15 mouse cellular contexts compared by ENCODE assay signal in the genomic region with DNA sequence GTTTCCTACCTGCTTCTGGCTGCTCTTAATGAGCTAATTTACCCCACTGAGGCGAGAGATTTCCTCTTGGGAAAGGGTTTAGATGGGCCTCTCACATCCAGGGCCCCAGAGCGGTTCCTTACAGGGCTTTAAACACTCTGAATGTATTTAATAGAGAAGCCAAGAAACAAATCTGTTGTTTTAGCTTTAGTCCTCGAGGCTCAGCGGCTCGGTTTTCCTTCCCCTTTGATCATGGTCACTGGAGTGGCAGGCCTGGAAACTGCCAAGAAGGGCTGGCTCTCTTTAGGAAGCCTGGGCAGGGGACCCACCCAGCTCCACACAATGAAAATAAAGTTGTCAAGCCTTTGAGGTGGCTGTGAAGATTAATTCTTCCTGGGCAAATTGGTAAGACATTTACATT.
DNase-seq lines count a peak whose midpoint lies in the region; ATAC-seq and TF ChIP-seq lines count a peak whose summit lies in the region.
"Had no signal": no experiment of that assay in that cellular context is flagged by ENCODE, and none has a peak within 500 bp of the region (broad histone marks: within the 10 kb centered on the region; RNA-seq: fewer than 3 reads in every experiment).

No protein-coding gene starts in this region.

- no peak for TF ChIP-seq CTCF in lung, embryonic 14.5 days (IDR thresholded peaks at IDR 0.05; ENCODE audit: low read depth)

- no peaks in the 10 kb centered on the region for H3K27me3 ChIP-seq in lung, embryonic 14.5 days (ENCODE audit: insufficient read depth, low read length)
- H3K27me3 ChIP-seq in embryonic facial prominence, embryonic 10.5 days (replicated peaks; ENCODE audit: low read depth, poor library complexity, severe bottlenecking): no peaks in the 10 kb centered on the region
- no peaks in the 10 kb centered on the region for H3K27me3 ChIP-seq in forebrain, embryonic 12.5 days
- H3K27me3 ChIP-seq in limb, embryonic 14.5 days (ENCODE audit: control insufficient read depth, insufficient read depth, low read length): no peaks in the 10 kb centered on the region
- no peaks in the 10 kb centered on the region for H3K27me3 ChIP-seq in liver, embryonic 11.5 days (replicated peaks; ENCODE audit: control insufficient read depth, insufficient read depth, low read length)
- H3K27me3 ChIP-seq: stomach, embryonic 15.5 days had no signal

- H3K9ac ChIP-seq in lung, embryonic 14.5 days: no peak overlapping the region
- H3K9ac ChIP-seq in forebrain, embryonic 12.5 days: no peak overlapping the region
- no peak overlapping the region for H3K9ac ChIP-seq in limb, embryonic 14.5 days (ENCODE audit: low read depth, low read length, severe bottlenecking)
- H3K9ac ChIP-seq in liver, embryonic 11.5 days (ENCODE audit: low read depth, low read length): no peak overlapping the region
- H3K9ac ChIP-seq: liver, postnatal 0 days; stomach, embryonic 15.5 days had no signal

- DNase-seq in lung, embryonic 14.5 days: peak; percentile 63
- DNase-seq in lung, postnatal 25 days (ENCODE audit: low spot score): no peak
- peak; percentile 55 for DNase-seq in embryonic facial prominence, embryonic 10.5 days (ENCODE audit: low spot score)
- DNase-seq in limb, embryonic 14.5 days (ENCODE audit: low spot score): peak; percentile 42
- DNase-seq in liver, embryonic 11.5 days (ENCODE audit: low spot score): no peak
- DNase-seq in gastrocnemius, postnatal 25 days: no peak
- DNase-seq: adrenal gland, postnatal 14 days; cerebellum, adult 18-20 months; gastrocnemius, postnatal 36 days; layer of hippocampus, postnatal 36 days; liver, postnatal 0 days had no signal

- no peak overlapping the region for H3K4me2 ChIP-seq in lung, embryonic 14.5 days
- H3K4me2 ChIP-seq in forebrain, embryonic 12.5 days: no peak overlapping the region
- no peak overlapping the region for H3K4me2 ChIP-seq in limb, embryonic 14.5 days (replicated peaks; ENCODE audit: low read depth, low read length, severe bottlenecking)
- no peak overlapping the region for H3K4me2 ChIP-seq in liver, embryonic 11.5 days
- H3K4me2 ChIP-seq: stomach, embryonic 15.5 days had no signal

- 20% methylated on average over 5 of the region's 5 CpGs for WGBS in lung, embryonic 14.5 days
- 8% methylated on average over 5 of the region's 5 CpGs for WGBS in embryonic facial prominence, embryonic 10.5 days
- WGBS in forebrain, embryonic 12.5 days: 4% methylated on average over 5 of the region's 5 CpGs
- 14% methylated on average over 5 of the region's 5 CpGs for WGBS in limb, embryonic 14.5 days
- WGBS in liver, embryonic 11.5 days: 35% methylated on average over 5 of the region's 5 CpGs

- no peaks in the 10 kb centered on the region for H3K9me3 ChIP-seq in lung, embryonic 14.5 days (ENCODE audit: low read depth, low read length)
- H3K9me3 ChIP-seq in embryonic facial prominence, embryonic 10.5 days: no peaks in the 10 kb centered on the region
- no peaks in the 10 kb centered on the region for H3K9me3 ChIP-seq in forebrain, embryonic 12.5 days
- no peaks in the 10 kb centered on the region for H3K9me3 ChIP-seq in limb, embryonic 14.5 days (ENCODE audit: control insufficient read depth, low read length)
- H3K9me3 ChIP-seq in liver, embryonic 11.5 days (ENCODE audit: control insufficient read depth, low read length): no peaks in the 10 kb centered on the region
- H3K9me3 ChIP-seq: stomach, embryonic 15.5 days had no signal

- peaks cover 4% of the 10 kb centered on the region; the same call in 1 of the 2 replicates for H3K4me1 ChIP-seq in lung, embryonic 14.5 days (ENCODE audit: insufficient read depth)
- H3K4me1 ChIP-seq in embryonic facial prominence, embryonic 10.5 days: peaks cover 38% of the 10 kb centered on the region
- H3K4me1 ChIP-seq in forebrain, embryonic 12.5 days: peaks cover 10% of the 10 kb centered on the region; the same call in 1 of the 2 replicates
- H3K4me1 ChIP-seq in limb, embryonic 14.5 days (ENCODE audit: control insufficient read depth, insufficient read depth, low read length): peaks cover 8% of the 10 kb centered on the region
- H3K4me1 ChIP-seq in liver, embryonic 11.5 days (replicated peaks; ENCODE audit: control insufficient read depth, insufficient read depth, low read length): no peaks in the 10 kb centered on the region
- H3K4me1 ChIP-seq: stomach, embryonic 15.5 days had no signal

- 0 out of 2 replicates have a peak overlapping the region, but pooled peaks have one; percentile 7 for H3K27ac ChIP-seq in lung, embryonic 14.5 days (ENCODE audit: low read depth)
- H3K27ac ChIP-seq in embryonic facial prominence, embryonic 10.5 days (replicated peaks): no peak overlapping the region
- no peak overlapping the region for H3K27ac ChIP-seq in forebrain, embryonic 12.5 days
- H3K27ac ChIP-seq in limb, embryonic 14.5 days (replicated peaks; ENCODE audit: low read depth, low read length): no peak overlapping the region
- no peak overlapping the region for H3K27ac ChIP-seq in liver, embryonic 11.5 days (ENCODE audit: low read depth, low read length)
- H3K27ac ChIP-seq: stomach, embryonic 15.5 days had no signal

- TF ChIP-seq POLR2A in limb, embryonic 14.5 days (IDR thresholded peaks at IDR 0.05; ENCODE audit: borderline replicate concordance, extremely low read depth, insufficient read depth, insufficient read length): no peak

- no peaks in the 10 kb centered on the region for H3K36me3 ChIP-seq in lung, embryonic 14.5 days (ENCODE audit: insufficient read depth)
- H3K36me3 ChIP-seq in embryonic facial prominence, embryonic 10.5 days (replicated peaks): no peaks in the 10 kb centered on the region
- H3K36me3 ChIP-seq in forebrain, embryonic 12.5 days (replicated peaks): no peaks in the 10 kb centered on the region
- H3K36me3 ChIP-seq in limb, embryonic 14.5 days (ENCODE audit: control insufficient read depth, insufficient read depth, low read length): no peaks in the 10 kb centered on the region
- H3K36me3 ChIP-seq in liver, embryonic 11.5 days (ENCODE audit: control insufficient read depth, insufficient read depth, low read length): no peaks in the 10 kb centered on the region
- H3K36me3 ChIP-seq: stomach, embryonic 15.5 days had no signal

- H3K4me3 ChIP-seq in lung, embryonic 14.5 days (ENCODE audit: low read depth, low read length): no peak overlapping the region
- no peak overlapping the region for H3K4me3 ChIP-seq in embryonic facial prominence, embryonic 10.5 days
- no peak overlapping the region for H3K4me3 ChIP-seq in forebrain, embryonic 12.5 days (replicated peaks)
- no peak overlapping the region for H3K4me3 ChIP-seq in limb, embryonic 14.5 days (replicated peaks; ENCODE audit: low read length)
- H3K4me3 ChIP-seq in liver, embryonic 11.5 days (ENCODE audit: low read depth, low read length): no peak overlapping the region
- H3K4me3 ChIP-seq: erythroblast, embryonic 14.5 days; stomach, embryonic 15.5 days had no signal

- ATAC-seq in lung, embryonic 14.5 days (ENCODE audit: insufficient read depth): peak; percentile 61; the same call in 1 of the 2 replicates
- peak; percentile 73; the same call in 1 of the 2 replicates for ATAC-seq in forebrain, embryonic 12.5 days (ENCODE audit: low FRiP score)
- no peak for ATAC-seq in limb, embryonic 14.5 days (ENCODE audit: low FRiP score, low read depth)
- ATAC-seq in liver, embryonic 11.5 days (replicated peaks; ENCODE audit: low FRiP score): no peak
- no peak for ATAC-seq in monocyte, adult 5-6 weeks (replicated peaks; ENCODE audit: insufficient number of reproducible peaks, low FRiP score, low TSS enrichment, poor library complexity, severe bottlenecking)
- ATAC-seq: liver, postnatal 0 days had no signal

Comparison
In these comparisons a context has a peak if more than half of its experiments do, and no peak if none do; other contexts are left out.
1. DNase-seq: peak in lung, embryonic 14.5 days (single experiment), embryonic facial prominence, embryonic 10.5 days (single experiment) and limb, embryonic 14.5 days (single experiment); none in lung, postnatal 25 days (single experiment), liver, embryonic 11.5 days (single experiment) and gastrocnemius, postnatal 25 days (single experiment).
2. ATAC-seq: peak in lung, embryonic 14.5 days (single experiment) and forebrain, embryonic 12.5 days (single experiment); none in limb, embryonic 14.5 days (single experiment), liver, embryonic 11.5 days (single experiment) and monocyte, adult 5-6 weeks (single experiment).